Mouse (Mus musculus): ENCODE data around the gene Prune2. TPM values are rescaled to one million over a fixed set of nuclear protein-coding genes. Genes with fewer than 3 reads are reported as not detected.

Prune2 gene
- polyA plus RNA-seq, 1 experiment from 2014 or later = 1.2 TPM

DNA sequence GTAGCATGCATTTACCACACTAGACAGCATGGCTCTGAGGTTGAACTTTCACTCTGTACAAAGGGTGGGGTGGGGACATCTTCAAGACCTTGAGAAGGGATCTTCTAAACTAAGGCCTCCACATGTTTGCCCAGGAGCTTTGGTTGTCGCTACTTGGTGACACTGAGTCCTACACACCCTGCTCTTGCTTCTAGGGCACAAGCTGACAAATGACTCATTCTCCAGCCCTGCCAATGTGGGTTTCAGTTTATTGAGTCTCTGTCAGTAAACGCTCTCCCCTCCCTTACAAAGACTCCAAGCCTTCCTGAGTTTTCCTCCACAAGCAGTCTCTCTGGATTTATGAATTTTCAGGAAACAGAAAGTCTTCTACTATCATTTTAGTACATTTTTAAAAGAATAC, 307.3 kb downstream of the Prune2 start:
- WGBS = 94% methylated on average over 2 of the region's 2 CpGs
- Histone ChIP-seq H3K27me3 (ENCODE audit: low read depth, poor library complexity, severe bottlenecking) (peaks cover 21% of the 10 kb centered on the region), H3K4me1 (no peaks in the 10 kb centered on the region), H3K9me3 (replicated peaks) (no peaks in the 10 kb centered on the region), H3K4me3 (no peak overlapping the region), H3K36me3 (no peaks in the 10 kb centered on the region), H3K27ac (replicated peaks) (no peak overlapping the region)
- no peak for DNase-seq (ENCODE audit: low spot score)

DNA sequence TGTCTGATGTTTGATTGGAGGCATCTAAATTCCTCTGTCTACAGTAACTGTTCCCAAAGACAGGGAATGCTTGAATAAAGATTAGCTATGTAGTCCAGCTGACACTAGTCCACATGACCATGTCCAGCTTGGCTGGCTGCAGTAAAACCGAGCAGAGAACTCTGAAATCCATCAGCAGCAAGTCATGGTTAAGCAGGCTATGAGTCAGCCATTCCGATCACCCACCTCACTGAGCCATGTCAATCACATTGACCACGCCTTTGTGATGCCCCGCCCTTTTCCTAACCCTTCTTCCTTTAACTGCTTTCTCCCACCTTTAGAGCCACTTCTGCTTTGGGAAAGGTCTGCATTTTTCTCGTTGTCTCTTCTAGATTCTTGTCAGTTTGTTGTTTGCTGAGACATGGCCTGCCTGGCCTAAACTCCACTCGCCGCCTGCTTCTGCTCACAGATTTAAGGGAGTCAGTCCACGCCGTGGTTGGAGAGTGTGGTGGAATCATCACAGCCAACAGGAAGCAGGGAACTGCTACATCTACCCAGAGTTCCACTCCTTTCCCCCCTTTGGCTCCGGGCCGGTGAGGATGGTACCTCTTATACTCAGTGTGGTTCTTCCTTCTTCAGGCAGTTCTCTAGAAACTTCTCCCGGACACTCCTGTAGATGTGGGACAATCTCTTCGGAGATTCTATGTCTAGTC, 307.9 kb downstream of the Prune2 start:
- H3K4me3 ChIP-seq = no peak overlapping the region
- no peak for DNase-seq (ENCODE audit: low spot score)
- H3K27me3 ChIP-seq (ENCODE audit: low read depth, poor library complexity, severe bottlenecking) = peaks cover 16% of the 10 kb centered on the region; the same call in 1 of the 2 replicates
- no peaks in the 10 kb centered on the region for H3K36me3 ChIP-seq
- no peaks in the 10 kb centered on the region for H3K9me3 ChIP-seq (replicated peaks)
- no peak overlapping the region for H3K27ac ChIP-seq (replicated peaks)
- H3K4me1 ChIP-seq = no peaks in the 10 kb centered on the region
- WGBS = 93% methylated on average over 13 of the region's 13 CpGs

DNA sequence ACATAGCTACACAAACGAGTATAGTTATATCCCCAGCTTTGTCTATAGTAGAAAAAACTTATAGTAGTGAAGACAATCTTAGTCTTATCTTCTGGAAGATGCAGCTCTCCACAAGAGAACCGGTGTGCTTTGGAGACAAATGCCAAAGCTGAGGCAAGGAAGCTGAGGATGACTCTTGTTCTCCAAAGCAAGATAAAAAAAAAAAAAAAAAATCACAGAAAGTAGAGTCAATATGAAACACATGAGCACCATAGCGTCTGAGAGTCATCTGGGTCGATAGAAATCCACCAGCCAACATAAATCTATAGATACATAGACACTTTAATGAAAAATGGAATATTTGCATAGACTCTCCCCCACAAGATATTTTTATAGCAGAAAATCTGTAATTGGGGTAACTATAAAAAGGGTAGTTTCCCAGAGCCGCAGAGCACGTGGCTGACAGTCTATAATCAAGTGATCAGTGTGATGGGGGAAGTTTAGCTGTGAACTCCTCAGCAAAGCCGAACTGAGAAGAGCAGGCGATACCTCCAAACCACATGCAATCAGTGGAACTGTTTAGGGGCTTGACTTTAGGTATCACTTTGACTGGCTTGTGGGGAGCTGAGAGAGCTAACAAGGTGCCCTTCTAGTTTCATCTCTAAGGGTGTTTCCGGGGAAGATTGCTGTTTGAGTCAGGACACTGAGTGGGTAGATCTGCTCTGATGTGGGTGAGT, 308.7 kb downstream of the Prune2 start:
- Histone ChIP-seq H3K36me3 (no peaks in the 10 kb centered on the region), H3K27me3 (ENCODE audit: low read depth, poor library complexity, severe bottlenecking) (peaks cover 7% of the 10 kb centered on the region; the same call in 1 of the 2 replicates), H3K4me1 (no peaks in the 10 kb centered on the region), H3K27ac (replicated peaks) (no peak overlapping the region), H3K4me3 (no peak overlapping the region), H3K9me3 (replicated peaks) (no peaks in the 10 kb centered on the region)
- DNase-seq (ENCODE audit: low spot score) = no peak
- 91% methylated on average over 9 of the region's 9 CpGs for WGBS

DNA sequence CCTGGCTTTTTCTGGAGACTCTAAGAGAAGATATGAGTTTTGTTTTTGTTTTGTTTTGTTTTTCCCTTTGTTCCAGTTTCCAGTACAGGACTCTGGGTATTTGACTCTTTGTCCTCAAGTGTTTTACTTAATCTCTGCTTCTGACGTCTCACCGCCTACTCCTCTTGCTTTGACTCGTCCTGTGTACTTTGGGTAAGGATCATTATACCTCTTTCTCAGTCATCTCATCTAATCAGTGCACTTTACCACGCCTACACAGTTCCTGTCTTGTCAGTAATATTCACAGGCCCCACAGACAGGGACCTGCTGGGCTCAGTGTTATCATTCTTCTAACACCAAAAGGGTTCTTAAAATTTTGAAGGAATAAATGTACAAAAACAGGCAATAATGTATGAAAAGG, 312.8 kb downstream of the Prune2 start:
- Histone ChIP-seq H3K4me3 (no peak overlapping the region), H3K27me3 (ENCODE audit: low read depth, poor library complexity, severe bottlenecking) (no peaks in the 10 kb centered on the region), H3K36me3 (no peaks in the 10 kb centered on the region), H3K27ac (replicated peaks) (no peak overlapping the region), H3K9me3 (replicated peaks) (no peaks in the 10 kb centered on the region), H3K4me1 (peaks cover 6% of the 10 kb centered on the region)
- DNase-seq (ENCODE audit: low spot score) = no peak
- 89% methylated on average over 4 of the region's 4 CpGs for WGBS

DNA sequence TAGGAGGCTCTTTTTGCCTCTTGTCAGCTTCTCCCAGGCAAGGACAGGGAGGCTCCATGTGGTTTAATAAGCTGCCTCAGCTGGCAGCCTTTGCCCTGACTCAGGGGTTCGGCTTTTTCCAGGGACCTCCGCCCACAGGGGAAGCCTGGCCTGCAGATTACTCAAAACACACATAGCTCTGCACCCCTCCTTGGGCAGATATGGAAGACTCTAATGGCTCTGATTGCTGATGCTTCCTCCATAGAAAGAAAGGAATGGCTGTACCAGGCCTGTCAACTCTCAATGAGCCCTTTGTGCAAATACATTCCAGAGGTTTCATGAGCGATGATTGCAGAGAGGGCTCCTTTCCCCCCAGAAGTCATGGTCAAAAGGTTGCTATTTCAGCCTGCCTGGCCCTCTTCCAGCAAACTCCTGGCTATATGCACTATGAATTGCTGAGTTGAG, 315.3 kb downstream of the Prune2 start:
- Histone ChIP-seq H3K36me3 (no peaks in the 10 kb centered on the region), H3K27me3 (ENCODE audit: low read depth, poor library complexity, severe bottlenecking) (no peaks in the 10 kb centered on the region), H3K27ac (replicated peaks) (0 out of 2 replicates have a peak overlapping the region, but pooled peaks have one; percentile 46), H3K4me3 (no peak overlapping the region), H3K4me1 (peaks cover 6% of the 10 kb centered on the region), H3K9me3 (replicated peaks) (no peaks in the 10 kb centered on the region)
- 53% methylated on average over 3 of the region's 3 CpGs for WGBS
- peak; percentile 23 for DNase-seq (ENCODE audit: low spot score)

DNA sequence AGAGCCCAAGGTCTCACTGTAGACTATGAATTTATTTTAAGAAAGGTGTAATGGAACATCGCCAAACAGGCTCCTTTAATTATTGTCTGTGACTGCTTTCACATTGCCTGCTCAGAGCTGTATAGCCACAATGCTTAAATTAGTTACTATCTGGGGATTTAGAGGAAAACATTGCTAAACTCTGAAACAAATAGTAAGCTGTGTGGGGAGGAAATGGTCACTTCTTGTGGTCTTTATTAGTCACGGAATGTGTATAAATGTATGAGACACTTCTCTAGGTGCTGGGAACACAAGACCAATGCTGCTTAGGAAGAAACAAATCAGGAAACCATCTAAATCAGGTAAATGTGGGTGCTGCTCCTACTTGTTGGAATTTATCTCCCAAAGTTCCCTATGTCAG, 317.1 kb downstream of the Prune2 start:
- H3K27me3 ChIP-seq (ENCODE audit: low read depth, poor library complexity, severe bottlenecking) = no peaks in the 10 kb centered on the region
- H3K9me3 ChIP-seq (replicated peaks) = no peaks in the 10 kb centered on the region
- no peak overlapping the region for H3K27ac ChIP-seq (replicated peaks)
- H3K4me1 ChIP-seq = peaks cover 6% of the 10 kb centered on the region
- H3K4me3 ChIP-seq = no peak overlapping the region
- H3K36me3 ChIP-seq = no peaks in the 10 kb centered on the region
- 91% methylated on average over 2 of the region's 2 CpGs for WGBS
- DNase-seq (ENCODE audit: low spot score) = no peak

Other genes starting within 250 kb of the Prune2 start
- 9.4 and 9.8 TPM in 2 replicates for gene Vps13a, start 175.2 kb upstream of the Prune2 start, polyA plus RNA-seq (2016; fragmentation: Nextera tagmentation; extraction: Ambion mirVana)
- gene Foxb2, start 82.3 kb upstream of the Prune2 start, polyA plus RNA-seq (2016; fragmentation: Nextera tagmentation; extraction: Ambion mirVana) = 1.4 and 2.0 TPM in 2 replicates